In the genomic region with DNA sequence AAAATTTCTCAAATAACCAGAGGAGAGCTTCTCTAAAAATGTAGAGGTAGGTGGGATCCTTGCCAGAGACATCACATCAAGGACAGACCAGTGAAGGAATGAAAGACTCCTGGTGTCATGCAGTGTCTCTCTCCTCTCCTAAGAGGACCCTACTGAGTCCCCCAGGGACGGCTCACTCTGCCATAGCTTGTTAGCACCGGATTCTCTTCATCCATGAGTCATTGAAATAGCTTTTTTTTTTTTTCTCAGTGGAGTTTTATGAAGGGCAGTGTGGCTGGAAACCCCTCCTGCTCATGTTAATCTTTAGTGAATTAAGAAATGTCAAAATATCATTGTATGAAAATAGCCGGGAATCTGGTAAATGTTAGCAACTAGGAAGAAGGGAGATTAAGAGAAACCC, we compare ENCODE assay signal across 28 mouse cellular contexts.
A peak's percentile ranks its signal among the peaks of the same experiment; 100 is the strongest.
DNase-seq lines count a peak whose midpoint lies in the region; ATAC-seq and TF ChIP-seq lines count a peak whose summit lies in the region.
"Had no signal": no experiment of that assay in that cellular context is flagged by ENCODE, and none has a peak within 500 bp of the region (broad histone marks: within the 10 kb centered on the region; RNA-seq: fewer than 3 reads in every experiment).

No protein-coding gene starts in this region.

- no peak overlapping the region for H3K27ac ChIP-seq in heart, embryonic 10.5 days
- H3K27ac ChIP-seq in limb, embryonic 14.5 days (replicated peaks; ENCODE audit: low read depth, low read length) = peak overlapping the region; percentile 52
- H3K27ac ChIP-seq in limb, embryonic 10.5 days = no peak overlapping the region; the same call in 1 of the 2 replicates
- H3K27ac ChIP-seq: embryonic facial prominence, embryonic 12.5 days; forebrain, embryonic 10.5 days; forebrain, embryonic 15.5 days; hindbrain, embryonic 13.5 days; liver, embryonic 14.5 days; midbrain, embryonic 10.5 days; neural tube, embryonic 12.5 days had no signal

- peak; percentile 91 for DNase-seq in heart, adult 11 months
- DNase-seq in heart, embryonic 10.5 days (ENCODE audit: low spot score) = no peak
- DNase-seq in limb, embryonic 14.5 days (ENCODE audit: low spot score) = no peak
- DNase-seq in limb, embryonic 10.5 days (ENCODE audit: low spot score) = no peak
- DNase-seq in Patski (ENCODE audit: low read depth, low spot score) = peak; percentile 3
- DNase-seq in heart, postnatal 10 days = peak; percentile 23 to 36
- no peak for DNase-seq in retina, embryonic 14.5 days (ENCODE audit: low spot score)
- DNase-seq: adrenal gland, adult 8-10 months; cerebellum, adult 8-10 months; cerebellum, postnatal 25 days; gastrocnemius, postnatal 10 days; kidney, postnatal 10 days; layer of hippocampus, postnatal 36 days; left cerebral cortex, postnatal 4 days; liver; lung, adult 2 months; right cerebral cortex, postnatal 4 days; thymus, adult 2 months; thymus, postnatal 36 days had no signal

- H3K4me3 ChIP-seq in heart, embryonic 10.5 days = no peak overlapping the region
- no peak overlapping the region for H3K4me3 ChIP-seq in limb, embryonic 14.5 days (replicated peaks; ENCODE audit: low read length)
- no peak overlapping the region for H3K4me3 ChIP-seq in limb, embryonic 10.5 days
- H3K4me3 ChIP-seq: embryonic facial prominence, embryonic 12.5 days; forebrain, embryonic 10.5 days; forebrain, embryonic 15.5 days; hindbrain, embryonic 13.5 days; midbrain, embryonic 10.5 days; neural tube, embryonic 12.5 days had no signal

- CTCF ChIA-PET in Patski (lab: Charles Lee) = no interaction called here

- WGBS in heart, embryonic 10.5 days = 72% methylated on average over 3 of the region's 3 CpGs
- 63% methylated on average over 3 of the region's 3 CpGs for WGBS in limb, embryonic 14.5 days
- 84% methylated on average over 3 of the region's 3 CpGs for WGBS in limb, embryonic 10.5 days

- POLR2A ChIA-PET in Patski (lab: Charles Lee) = no interaction called here

- no peaks in the 10 kb centered on the region for H3K4me1 ChIP-seq in heart, embryonic 10.5 days
- H3K4me1 ChIP-seq in limb, embryonic 14.5 days (ENCODE audit: control insufficient read depth, insufficient read depth, low read length) = peaks cover 21% of the 10 kb centered on the region
- peaks cover 31% of the 10 kb centered on the region for H3K4me1 ChIP-seq in limb, embryonic 10.5 days
- H3K4me1 ChIP-seq: midbrain, embryonic 10.5 days; neural tube, embryonic 12.5 days had no signal

- in situ Hi-C loops in Patski (cut with MboI; ENCODE audit: low pct_unique_long_range_greater_than_20kb) = loop anchor here (25.0 kb wide), 1 partner anchor 1389 kb away; no protein-coding TSS in a partner anchor

- intact Hi-C loops in heart, postnatal 10 days (cut with DNase I) = loop anchor here (5.0 kb wide), 2 partner anchors 209 to 224 kb away; no protein-coding TSS in a partner anchor

- no peak overlapping the region for H3K9ac ChIP-seq in limb, embryonic 14.5 days (ENCODE audit: low read depth, low read length, severe bottlenecking)
- H3K9ac ChIP-seq: embryonic facial prominence, embryonic 12.5 days; forebrain, embryonic 15.5 days; hindbrain, embryonic 13.5 days; liver, embryonic 14.5 days; neural tube, embryonic 12.5 days had no signal

- H3K4me2 ChIP-seq in limb, embryonic 14.5 days (replicated peaks; ENCODE audit: low read depth, low read length, severe bottlenecking) = no peak overlapping the region
- H3K4me2 ChIP-seq: embryonic facial prominence, embryonic 12.5 days; forebrain, embryonic 15.5 days; hindbrain, embryonic 13.5 days; neural tube, embryonic 12.5 days had no signal

- H3K27me3 ChIP-seq in heart, embryonic 10.5 days (ENCODE audit: insufficient read depth, poor library complexity, severe bottlenecking) = no peaks in the 10 kb centered on the region
- H3K27me3 ChIP-seq in limb, embryonic 14.5 days (ENCODE audit: control insufficient read depth, insufficient read depth, low read length) = no peaks in the 10 kb centered on the region
- H3K27me3 ChIP-seq in limb, embryonic 10.5 days (ENCODE audit: low read depth, poor library complexity, severe bottlenecking) = no peaks in the 10 kb centered on the region
- H3K27me3 ChIP-seq in Patski = peaks cover 34% of the 10 kb centered on the region
- H3K27me3 ChIP-seq: embryonic facial prominence, embryonic 12.5 days; forebrain, embryonic 15.5 days; hindbrain, embryonic 13.5 days; neural tube, embryonic 12.5 days had no signal

- TF ChIP-seq CTCF in Patski (IDR thresholded peaks at IDR 0.05) = no peak

- TF ChIP-seq POLR2A in limb, embryonic 14.5 days (IDR thresholded peaks at IDR 0.05; ENCODE audit: borderline replicate concordance, extremely low read depth, insufficient read depth, insufficient read length) = no peak

- no peak for ATAC-seq in limb, embryonic 14.5 days (ENCODE audit: low FRiP score, low read depth)
- ATAC-seq in Patski = no peak
- ATAC-seq: forebrain, embryonic 15.5 days; intestine, postnatal 0 days; midbrain, embryonic 16.5 days had no signal

- no peaks in the 10 kb centered on the region for H3K9me3 ChIP-seq in heart, embryonic 10.5 days
- H3K9me3 ChIP-seq in limb, embryonic 14.5 days (ENCODE audit: control insufficient read depth, low read length) = no peaks in the 10 kb centered on the region
- no peaks in the 10 kb centered on the region for H3K9me3 ChIP-seq in limb, embryonic 10.5 days (replicated peaks)
- H3K9me3 ChIP-seq: embryonic facial prominence, embryonic 12.5 days; forebrain, embryonic 10.5 days; forebrain, embryonic 15.5 days; hindbrain, embryonic 13.5 days; midbrain, embryonic 10.5 days; neural tube, embryonic 12.5 days had no signal

- H3K36me3 ChIP-seq in heart, embryonic 10.5 days = no peaks in the 10 kb centered on the region
- no peaks in the 10 kb centered on the region for H3K36me3 ChIP-seq in limb, embryonic 14.5 days (ENCODE audit: control insufficient read depth, insufficient read depth, low read length)
- H3K36me3 ChIP-seq in limb, embryonic 10.5 days = no peaks in the 10 kb centered on the region
- H3K36me3 ChIP-seq: embryonic facial prominence, embryonic 12.5 days; forebrain, embryonic 10.5 days; forebrain, embryonic 15.5 days; hindbrain, embryonic 13.5 days; midbrain, embryonic 10.5 days; neural tube, embryonic 12.5 days had no signal

Comparison
In these comparisons a context has a peak if more than half of its experiments do, and no peak if none do; other contexts are left out.
1. DNase-seq: peak in heart, adult 11 months (single experiment), Patski (single experiment) and heart, postnatal 10 days (2 of 2); none in heart, embryonic 10.5 days (single experiment), limb, embryonic 14.5 days (single experiment), limb, embryonic 10.5 days (single experiment) and retina, embryonic 14.5 days (single experiment).